Mouse (Mus musculus) c-Kit-negative CD71-positive TER-119-positive erythroid progenitor cells, embryonic 14.5 days (primary cell): Measurements from ENCODE around the gene Zfp335.

Source experiments
- DNase-seq: peaks from one replicate; pipeline ENCODE4 v3.0.0-alpha.2; 2013; ENCODE audit warnings: low read depth, low spot score

Gene Zfp335

GRCm38 (mm10) chr2:164924100-164924857 lies 12.7 kb upstream of the Zfp335 start:
- no peak for DNase-seq

DNA sequence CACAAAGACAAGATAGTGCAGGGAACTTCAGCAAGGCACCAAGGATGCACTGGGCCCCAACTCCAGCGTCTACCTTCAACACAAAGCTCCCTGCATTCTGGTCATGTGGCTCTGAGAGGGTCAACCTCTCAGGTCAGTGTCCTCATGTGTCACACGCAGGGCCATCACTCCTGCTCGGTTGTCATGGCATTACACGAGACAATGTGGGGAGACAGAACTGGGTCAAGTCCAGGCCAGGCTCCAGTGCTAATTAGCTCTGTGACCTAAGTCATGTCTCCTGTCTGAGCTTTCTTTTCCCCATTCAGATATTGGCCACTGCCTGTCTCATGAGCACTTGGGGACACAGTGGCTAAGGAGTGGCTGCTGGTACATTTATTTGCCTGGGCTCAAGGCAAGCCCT lies 11.7 kb upstream of the Zfp335 start:
- no peak for DNase-seq

GRCm38 (mm10) chr2:164921984-164922383 lies 10.4 kb upstream of the Zfp335 start:
- no peak for DNase-seq

- peak; percentile 22 for DNase-seq
Observed at GRCm38 (mm10) chr2:164918325-164918724, 6.8 kb upstream of the Zfp335 start.

DNA sequence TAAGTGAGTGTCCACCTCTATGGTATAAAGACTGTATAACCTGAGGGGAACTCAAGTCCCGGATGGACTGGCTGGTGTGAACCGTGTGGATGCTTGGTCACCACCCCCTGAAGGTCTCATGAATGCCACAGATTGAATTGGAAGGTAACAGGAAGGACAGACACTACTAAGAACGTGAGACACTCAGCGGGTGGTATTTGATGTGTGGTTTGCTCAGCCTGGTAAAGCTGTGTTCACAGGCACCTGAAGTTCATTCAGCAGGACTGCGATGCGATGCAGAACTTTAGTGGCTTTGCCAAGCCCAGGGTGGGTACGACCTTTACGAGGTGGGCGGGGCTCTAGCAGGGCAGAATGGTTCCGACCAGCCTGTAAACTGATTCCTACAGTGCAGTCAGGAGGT lies 5.8 kb upstream of the Zfp335 start:
- no peak for DNase-seq

DNA sequence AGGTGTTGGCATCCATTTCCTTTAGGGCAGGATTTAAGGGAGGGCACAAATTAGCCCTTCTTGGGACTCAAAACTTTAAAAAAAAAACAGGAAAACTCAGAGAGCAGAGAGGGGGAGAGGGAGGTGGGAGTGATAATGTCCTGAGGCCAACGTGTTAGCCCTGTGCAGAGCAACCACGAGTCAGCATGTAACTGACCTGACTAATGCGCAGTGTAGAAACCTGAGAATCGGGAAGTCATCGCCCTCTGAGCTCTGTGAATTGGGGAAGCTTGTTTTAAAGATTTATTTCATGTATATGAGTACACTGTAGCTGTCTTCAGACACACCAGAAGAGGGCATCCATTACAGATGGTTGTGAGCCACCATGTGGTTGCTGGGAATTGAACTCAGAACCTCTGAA lies 5.3 kb upstream of the Zfp335 start:
- DNase-seq, result no peak

GRCm38 (mm10) chr2:164913428-164913786 lies 1.9 kb upstream of the Zfp335 start:
- DNase-seq, result peak; percentile 16

DNA sequence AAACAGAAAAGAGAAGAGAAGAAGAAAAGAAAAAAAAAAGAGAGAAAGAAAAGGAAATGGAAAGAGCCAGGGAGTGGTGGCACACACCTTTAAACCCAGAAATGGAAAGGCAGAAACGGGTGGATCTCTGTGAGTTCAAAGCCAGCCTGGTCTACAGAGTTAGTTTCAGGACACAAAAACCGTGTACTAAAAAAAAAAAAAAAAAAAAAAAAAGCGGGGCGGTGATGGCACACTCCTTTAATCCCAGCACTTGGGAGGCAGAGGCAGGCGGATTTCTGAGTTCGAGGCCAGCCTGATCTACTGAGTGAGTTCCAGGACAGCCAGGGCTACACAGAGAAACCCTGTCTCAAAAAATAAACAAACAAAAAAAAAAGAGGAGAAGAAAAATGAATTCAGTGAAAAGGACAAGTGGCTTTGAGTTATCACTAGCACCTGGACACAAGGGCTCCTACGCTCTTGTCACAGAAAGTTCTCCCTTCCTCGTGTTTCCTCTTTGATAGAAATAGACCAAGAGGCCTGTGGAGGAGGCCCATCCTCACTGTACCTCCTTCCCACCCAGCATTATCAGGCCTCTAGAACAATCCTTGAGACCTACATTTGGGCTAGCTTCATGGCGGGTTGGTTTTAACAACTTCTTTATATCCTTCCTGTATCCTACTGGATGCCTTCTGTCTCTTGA lies 1.3 kb upstream of the Zfp335 start:
- no peak for DNase-seq

GRCm38 (mm10) chr2:164912151-164912550 lies 594 bp upstream of the Zfp335 start:
- DNase-seq, result no peak

DNA sequence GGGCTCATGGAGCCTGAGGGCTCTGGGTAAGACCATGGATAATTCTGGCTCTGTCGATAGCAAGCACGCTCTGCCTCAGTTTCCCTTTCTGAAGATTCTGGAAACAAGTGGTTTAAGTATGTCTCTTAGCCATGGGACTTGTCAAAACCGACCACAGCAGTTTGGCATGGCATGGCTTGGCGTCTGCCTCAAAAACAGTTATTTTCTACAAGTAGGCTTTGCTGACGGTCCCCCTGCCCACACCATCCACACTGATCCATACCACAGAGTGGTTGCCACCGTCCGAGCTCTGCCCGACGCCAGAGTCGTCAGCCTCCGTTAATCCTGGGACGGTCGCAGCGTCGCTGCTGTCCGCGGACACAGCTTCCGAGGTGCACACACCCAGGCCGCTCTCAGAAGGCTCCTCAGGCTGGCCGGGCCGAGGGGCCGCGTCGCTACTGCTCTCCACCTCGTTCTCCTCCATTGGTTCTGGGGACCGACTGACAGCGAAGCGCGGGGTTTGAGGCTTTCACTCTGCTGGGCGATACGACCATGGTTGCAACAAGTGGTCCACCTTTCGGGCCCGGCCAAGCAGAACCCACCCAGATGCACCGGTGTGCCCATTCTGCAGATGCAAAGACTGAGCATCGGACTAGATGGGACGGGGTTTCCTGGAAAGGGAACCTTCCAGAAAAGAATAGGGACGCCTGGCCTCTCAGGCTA lies 1.0 kb downstream of the Zfp335 start:
- peak; percentile 19 for DNase-seq

- peak; percentile 9 for DNase-seq
Observed at GRCm38 (mm10) chr2:164909542-164909941, 2.0 kb downstream of the Zfp335 start.

DNA sequence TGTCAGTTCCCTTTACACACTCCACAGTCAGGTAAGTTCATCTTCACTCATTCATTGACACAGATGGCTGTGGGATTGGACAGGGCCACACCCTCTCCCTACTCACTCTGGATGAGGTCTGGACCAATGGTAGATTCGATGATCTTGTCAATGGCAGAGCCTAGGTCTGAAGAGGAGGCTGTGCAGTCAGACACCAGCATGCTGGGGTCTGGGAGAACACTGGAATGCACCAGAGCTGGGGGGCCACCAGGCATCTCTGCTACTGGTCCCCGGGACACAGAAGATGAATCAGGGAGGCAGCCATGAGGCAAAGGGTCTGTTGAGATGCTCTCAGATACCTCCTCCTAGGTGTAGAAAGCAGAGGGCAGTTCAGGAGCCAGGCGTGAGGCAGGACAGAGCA lies 2.5 kb downstream of the Zfp335 start:
- DNase-seq, result no peak

- DNase-seq, result no peak
Observed at GRCm38 (mm10) chr2:164908011-164908410, 3.5 kb downstream of the Zfp335 start.

DNA sequence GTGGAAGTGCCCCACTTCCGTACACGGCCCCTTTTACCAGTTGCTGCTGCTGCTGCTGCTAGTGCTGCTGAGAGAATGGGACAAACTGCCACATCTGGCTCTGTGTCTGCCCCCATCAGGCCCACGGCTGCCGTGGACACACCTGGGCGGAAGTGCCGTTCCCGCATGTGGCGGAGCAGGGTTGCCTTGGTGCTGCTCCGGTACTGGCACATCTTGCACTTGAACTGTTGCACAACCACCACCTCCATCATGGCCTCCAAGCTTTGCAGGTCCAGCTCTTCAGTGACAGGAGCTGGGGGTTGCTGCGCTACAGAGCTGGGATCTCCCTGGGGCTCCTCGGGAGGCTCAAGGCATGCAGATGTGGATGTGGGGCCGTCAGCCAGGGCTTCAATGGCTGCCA lies 4.0 kb downstream of the Zfp335 start:
- no peak for DNase-seq

DNA sequence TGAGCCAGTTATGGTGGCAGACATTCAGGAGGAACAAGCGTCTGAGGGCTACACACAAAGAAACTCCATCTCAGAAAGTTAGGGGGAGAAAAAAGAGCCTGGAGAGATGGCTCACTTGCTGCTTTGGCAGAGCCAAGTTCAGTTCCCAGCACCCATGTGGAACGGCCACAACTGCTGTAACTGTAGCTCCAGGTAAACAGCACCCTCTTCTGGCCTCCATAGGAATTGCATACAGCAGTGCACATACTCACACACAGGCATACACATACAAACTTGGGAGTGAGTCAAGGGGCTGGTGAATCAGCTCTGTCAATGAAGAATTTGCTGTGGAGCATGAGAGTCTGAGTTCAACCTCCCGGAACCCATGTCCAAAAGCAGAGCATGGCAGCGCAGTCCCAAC lies 5.5 kb downstream of the Zfp335 start:
- no peak for DNase-seq

GRCm38 (mm10) chr2:164903496-164903895 lies 8.1 kb downstream of the Zfp335 start:
- DNase-seq, result no peak

DNA sequence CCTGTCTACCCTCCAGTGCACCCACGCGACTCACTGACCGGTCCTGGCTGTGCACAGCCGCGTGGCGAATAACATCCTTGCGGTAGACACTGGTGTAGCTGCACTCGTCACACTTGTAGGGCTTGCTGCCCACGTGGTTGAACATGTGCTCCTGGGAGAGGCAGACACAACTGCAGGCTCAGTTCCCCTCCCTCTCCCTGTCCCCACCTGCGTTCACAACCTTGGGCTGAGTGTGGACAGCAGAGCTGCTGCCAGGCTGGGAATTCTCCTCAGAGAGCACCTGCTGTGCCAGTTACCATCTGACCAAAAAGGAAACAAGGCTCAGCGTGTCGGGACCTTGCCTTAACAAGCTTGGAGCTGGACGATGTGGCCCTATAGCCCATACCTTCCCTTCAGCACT lies 10.2 kb downstream of the Zfp335 start:
- DNase-seq, result no peak

DNA sequence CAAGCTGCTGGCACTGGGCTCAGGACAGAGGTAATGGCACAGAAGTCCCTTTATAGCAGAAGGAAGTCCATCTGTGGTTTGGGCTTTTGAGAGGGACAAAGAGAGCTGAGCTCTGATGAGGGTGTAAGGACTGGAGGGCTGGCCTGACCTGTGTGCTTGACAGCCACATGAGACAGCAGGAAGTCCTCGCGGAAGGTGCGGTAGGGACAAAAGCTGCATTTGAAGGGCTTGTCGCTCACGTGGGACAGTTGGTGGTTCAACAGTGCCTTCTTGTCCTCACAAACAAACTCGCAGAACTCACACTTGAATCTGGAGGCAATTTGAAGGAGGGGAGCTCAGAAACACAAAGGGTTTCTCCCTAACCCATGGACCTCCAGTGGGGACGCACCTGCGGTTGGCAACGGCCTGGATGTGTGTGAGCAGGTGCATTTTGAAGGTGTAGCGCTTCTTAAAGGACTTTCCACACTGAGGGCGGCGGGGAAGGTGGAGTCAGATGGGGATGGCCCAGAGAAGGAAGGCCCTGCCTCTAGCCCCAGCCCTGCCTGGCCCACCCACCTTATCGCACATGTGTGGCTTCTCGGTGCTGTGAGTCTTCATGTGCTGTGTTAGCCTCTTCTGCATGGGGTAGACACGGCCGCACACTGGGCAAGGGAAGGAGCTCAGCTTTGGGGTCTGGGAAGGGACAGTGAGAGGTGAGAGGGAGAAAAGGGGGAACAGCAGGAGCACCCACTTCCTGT lies 11.7 kb downstream of the Zfp335 start:
- no peak for DNase-seq

- DNase-seq, result no peak
Observed at GRCm38 (mm10) chr2:164899034-164899433, 12.5 kb downstream of the Zfp335 start.

- no peak for DNase-seq
Observed at GRCm38 (mm10) chr2:164898008-164898407, 13.5 kb downstream of the Zfp335 start.

DNA sequence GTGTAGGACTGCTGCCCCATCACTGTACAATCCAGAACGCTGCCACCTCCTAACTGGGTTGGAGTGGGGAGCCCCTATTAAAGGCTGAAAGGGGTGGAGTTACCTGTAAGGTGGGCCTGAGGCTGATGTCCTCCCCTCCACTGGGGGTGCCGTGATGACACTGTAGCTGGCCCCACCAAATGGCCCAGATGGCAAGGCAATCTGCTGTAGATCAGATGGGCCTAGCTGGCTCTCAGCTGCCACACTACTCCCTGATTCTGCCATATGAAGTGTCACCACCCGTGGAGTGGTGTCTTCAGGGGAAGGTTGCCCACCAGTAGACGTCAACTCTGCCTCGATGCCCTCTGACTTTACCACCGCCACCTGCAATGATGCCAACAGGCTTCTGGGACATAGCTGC lies 15.7 kb downstream of the Zfp335 start:
- DNase-seq, result no peak

DNA sequence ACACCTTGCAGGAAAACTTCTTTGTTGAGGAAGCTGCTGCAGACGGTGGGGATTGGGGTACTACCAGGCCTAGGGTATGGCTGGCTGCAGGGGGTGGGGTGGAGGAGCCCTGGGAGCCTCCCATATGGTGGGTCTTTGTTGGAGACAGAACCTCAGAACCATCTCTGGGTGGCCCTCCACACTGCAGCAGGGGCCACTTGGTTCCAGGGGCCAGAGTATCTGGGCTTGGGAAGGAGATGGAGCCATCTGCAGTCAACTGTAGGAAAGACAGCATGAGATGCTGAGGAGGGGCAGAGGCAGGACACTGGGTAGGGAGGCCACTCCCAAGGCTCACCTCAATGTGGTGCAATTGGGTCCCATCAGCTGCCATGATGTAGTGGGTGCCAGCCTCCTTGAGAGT lies 16.9 kb downstream of the Zfp335 start:
- DNase-seq, result no peak
